Mouse (Mus musculus) thymus, postnatal 0 days (tissue): ENCODE data around the gene Larp4. TPM values are rescaled to one million over a fixed set of nuclear protein-coding genes. Genes with fewer than 3 reads are reported as not detected.

ENCODE experiments used
- DNase-seq: peaks from one replicate; pipeline ENCODE4 v3.0.0-alpha.2; 2015; ENCODE audit warnings: low spot score
- polyA plus RNA-seq: library from polyadenylated mRNA; unstranded; fragments of >200 nt; fragmentation: Nextera tagmentation; extraction: Ambion mirVana; gene quantifications from 2 replicates; pipeline ENCODE4 v1.2.1, GENCODE M21; 2015

The Larp4 gene
- polyA plus RNA-seq, 1 experiment from 2014 or later = 33.9 TPM

- no peak for DNase-seq
Measured at GRCm38 (mm10) chr15:100004677-100005273, 34.9 kb downstream of the Larp4 start.

GRCm38 (mm10) chr15:100006180-100006579 is 36.3 kb downstream of the Larp4 start:
- DNase-seq = no peak

GRCm38 (mm10) chr15:100018280-100018899 is 48.5 kb downstream of the Larp4 start:
- no peak for DNase-seq

- DNase-seq = no peak
Measured at GRCm38 (mm10) chr15:100021175-100021574, 51.3 kb downstream of the Larp4 start.

- peak; percentile 34 for DNase-seq
Measured at GRCm38 (mm10) chr15:100022923-100023322, 53.1 kb downstream of the Larp4 start.

GRCm38 (mm10) chr15:100025076-100025834 is 55.4 kb downstream of the Larp4 start:
- DNase-seq = no peak

GRCm38 (mm10) chr15:100028133-100028532 is 58.3 kb downstream of the Larp4 start:
- DNase-seq = no peak

GRCm38 (mm10) chr15:100029497-100029896 is 59.6 kb downstream of the Larp4 start:
- no peak for DNase-seq

GRCm38 (mm10) chr15:100029900-100030299 is 60.0 kb downstream of the Larp4 start:
- DNase-seq = no peak

- no peak for DNase-seq
Measured at GRCm38 (mm10) chr15:100032546-100032945, 62.7 kb downstream of the Larp4 start.

- peak; percentile 96 for DNase-seq
Measured at GRCm38 (mm10) chr15:100038470-100038971, 68.7 kb downstream of the Larp4 start, which contains the start of gene Dip2b. Dip2b (plus strand) TSS chr15:100038664.

- DNase-seq = peak; percentile 71
Measured at GRCm38 (mm10) chr15:100039001-100039701, 69.3 kb downstream of the Larp4 start.

GRCm38 (mm10) chr15:100040541-100041266 is 70.8 kb downstream of the Larp4 start:
- peak; percentile 12 for DNase-seq

GRCm38 (mm10) chr15:100041267-100042047 is 71.6 kb downstream of the Larp4 start:
- DNase-seq = peak; percentile 23

GRCm38 (mm10) chr15:100042048-100042400 is 72.2 kb downstream of the Larp4 start:
- no peak for DNase-seq

GRCm38 (mm10) chr15:100045576-100045975 is 75.7 kb downstream of the Larp4 start:
- no peak for DNase-seq

GRCm38 (mm10) chr15:100049496-100050087 is 79.7 kb downstream of the Larp4 start:
- DNase-seq = no peak

GRCm38 (mm10) chr15:100050940-100051339 is 81.1 kb downstream of the Larp4 start:
- no peak for DNase-seq

GRCm38 (mm10) chr15:100052726-100053125 is 82.9 kb downstream of the Larp4 start:
- no peak for DNase-seq
